Mouse (Mus musculus) embryonic facial prominence, embryonic 13.5 days (tissue): Measurements from ENCODE around the gene Dusp19. TPM values are rescaled to one million over a fixed set of nuclear protein-coding genes. Genes with fewer than 3 reads are reported as not detected.

ENCODE experiments used
- ATAC-seq: fragments of 200-750 bp; cut with Nextera tagmentation; 2 replicates; pipeline ENCODE4 v1.8.0; 2017; ENCODE audit warnings: low read depth; ENCODE audit not compliant: insufficient number of reproducible peaks, insufficient read depth, low FRiP score, low TSS enrichment
- H3K27ac ChIP-seq: fragments of 300-500 bp; sonication (generic); 2 replicates; pipeline ENCODE4 v1.5.1; 2015; ENCODE audit warnings: moderate library complexity, mild to moderate bottlenecking, inconsistent platforms
- H3K27me3 ChIP-seq: fragments of 300-500 bp; sonication (generic); 2 replicates; pipeline ENCODE4 v1.6.1; 2015; ENCODE audit warnings: mild to moderate bottlenecking, inconsistent platforms
- H3K36me3 ChIP-seq: fragments of 300-500 bp; sonication (generic); 2 replicates; pipeline ENCODE4 v1.6.1; 2015; ENCODE audit warnings: mild to moderate bottlenecking, inconsistent platforms
- H3K4me1 ChIP-seq: fragments of 300-500 bp; sonication (generic); 2 replicates; pipeline ENCODE4 v1.6.1; 2015; ENCODE audit warnings: inconsistent platforms
- H3K4me2 ChIP-seq: fragments of 300-500 bp; sonication (generic); 2 replicates; pipeline ENCODE4 v1.6.1; 2015; ENCODE audit warnings: moderate library complexity, mild to moderate bottlenecking, inconsistent platforms
- H3K4me3 ChIP-seq: fragments of 300-500 bp; sonication (generic); 2 replicates; pipeline ENCODE4 v1.5.1; 2015; ENCODE audit warnings: mild to moderate bottlenecking, inconsistent platforms
- H3K9ac ChIP-seq: fragments of 300-500 bp; sonication (generic); 2 replicates; pipeline ENCODE4 v1.6.1; 2015; ENCODE audit warnings: mild to moderate bottlenecking, inconsistent platforms
- H3K9me3 ChIP-seq: fragments of 300-500 bp; sonication (generic); 2 replicates; pipeline ENCODE4 v1.6.1; 2016; ENCODE audit warnings: inconsistent platforms
- WGBS: fragments of 180-500 bp; shearing (Covaris S2); methylation state at CpG from one replicate; pipeline ENCODE4 v1.1.7; 2015; ENCODE audit warnings: mixed read lengths; 5-methylcytosine and 5-hydroxymethylcytosine counted together
- polyA plus RNA-seq: library from polyadenylated mRNA; unstranded; fragments of >200 nt; fragmentation: Nextera tagmentation; extraction: Ambion mirVana; gene quantifications from 2 replicates; pipeline ENCODE4 v1.2.1, GENCODE M21; 2015

Dusp19 gene
- polyA plus RNA-seq, result 16.9 and 20.6 TPM in 2 replicates

- peak within 1 kb of the TSS; percentile 74 for H3K27ac ChIP-seq
- peak within 1 kb of the TSS; percentile 77 for H3K9ac ChIP-seq
- H3K4me3 ChIP-seq, result peak within 1 kb of the TSS; percentile 67
- peak within 1 kb of the TSS; percentile 72 for H3K4me2 ChIP-seq
- WGBS, result 1% methylated on average over 21 of the region's 21 CpGs
- H3K36me3 ChIP-seq, result peaks cover 9% of the 10 kb centered on the region; the same call in 1 of the 2 replicates
- H3K9me3 ChIP-seq, result no peaks in the 10 kb centered on the region
- ATAC-seq, result peak; percentile 98
- peaks cover 8% of the 10 kb centered on the region for H3K4me1 ChIP-seq
- no peaks in the 10 kb centered on the region for H3K27me3 ChIP-seq
Observed at GRCm38 (mm10) chr2:80616854-80617737, at the start of gene Dusp19, which contains the start of gene Nup35. Gene Dusp19, plus strand, starts transcription at chr2:80617045. Gene Nup35, plus strand, starts transcription at chr2:80617236.

- H3K4me3 ChIP-seq, result no peak overlapping the region
- no peaks in the 10 kb centered on the region for H3K36me3 ChIP-seq
- H3K9ac ChIP-seq, result no peak overlapping the region
- H3K4me1 ChIP-seq, result peaks cover 3% of the 10 kb centered on the region; the same call in 1 of the 2 replicates
- no peaks in the 10 kb centered on the region for H3K9me3 ChIP-seq
- H3K27ac ChIP-seq, result no peak overlapping the region
- 90% methylated on average over 4 of the region's 4 CpGs for WGBS
- H3K27me3 ChIP-seq, result no peaks in the 10 kb centered on the region
- H3K4me2 ChIP-seq, result no peak overlapping the region
- ATAC-seq, result no peak
Observed at GRCm38 (mm10) chr2:80567411-80567810, 49.4 kb upstream of the Dusp19 start.

GRCm38 (mm10) chr2:80570656-80571055, 46.2 kb upstream of the Dusp19 start:
- H3K36me3 ChIP-seq, result no peaks in the 10 kb centered on the region
- H3K27ac ChIP-seq, result no peak overlapping the region
- H3K4me1 ChIP-seq, result peaks cover 3% of the 10 kb centered on the region; the same call in 1 of the 2 replicates
- H3K9ac ChIP-seq, result no peak overlapping the region
- H3K9me3 ChIP-seq, result no peaks in the 10 kb centered on the region
- 64% methylated on average over 4 of the region's 4 CpGs for WGBS
- ATAC-seq, result no peak
- no peak overlapping the region for H3K4me3 ChIP-seq
- H3K4me2 ChIP-seq, result no peak overlapping the region
- H3K27me3 ChIP-seq, result no peaks in the 10 kb centered on the region

GRCm38 (mm10) chr2:80577286-80577685, 39.6 kb upstream of the Dusp19 start:
- no peaks in the 10 kb centered on the region for H3K9me3 ChIP-seq
- 95% methylated on average over 1 of the region's 1 CpGs for WGBS
- H3K4me2 ChIP-seq, result no peak overlapping the region
- no peak overlapping the region for H3K4me3 ChIP-seq
- no peak overlapping the region for H3K27ac ChIP-seq
- ATAC-seq, result no peak
- no peaks in the 10 kb centered on the region for H3K36me3 ChIP-seq
- peaks cover 13% of the 10 kb centered on the region for H3K4me1 ChIP-seq
- no peaks in the 10 kb centered on the region for H3K27me3 ChIP-seq
- H3K9ac ChIP-seq, result no peak overlapping the region

- Histone ChIP-seq H3K9ac (peak overlapping the region; percentile 52; the same call in 1 of the 2 replicates), H3K27me3 (no peaks in the 10 kb centered on the region), H3K4me1 (peaks cover 13% of the 10 kb centered on the region), H3K4me2 (peak overlapping the region; percentile 72), H3K27ac (no peak overlapping the region), H3K9me3 (no peaks in the 10 kb centered on the region), H3K4me3 (peak overlapping the region; percentile 36), H3K36me3 (no peaks in the 10 kb centered on the region)
- 25% methylated on average over 6 of the region's 6 CpGs for WGBS
- no peak for ATAC-seq
Observed at GRCm38 (mm10) chr2:80579253-80579891, 37.5 kb upstream of the Dusp19 start.

- peak overlapping the region; percentile 97 for H3K27ac ChIP-seq
- under 1% methylated on average over 62 of the region's 65 CpGs for WGBS
- no peaks in the 10 kb centered on the region for H3K27me3 ChIP-seq
- H3K9me3 ChIP-seq, result no peaks in the 10 kb centered on the region
- peak; percentile 70 for ATAC-seq
- H3K4me2 ChIP-seq, result peak overlapping the region; percentile 72
- H3K4me3 ChIP-seq, result peak overlapping the region; percentile 89
- peaks cover 13% of the 10 kb centered on the region for H3K4me1 ChIP-seq
- peak overlapping the region; percentile 99 for H3K9ac ChIP-seq
- H3K36me3 ChIP-seq, result no peaks in the 10 kb centered on the region
Observed at GRCm38 (mm10) chr2:80580311-80580961, 36.4 kb upstream of the Dusp19 start.

- peak; percentile 91 for ATAC-seq
- no peaks in the 10 kb centered on the region for H3K36me3 ChIP-seq
- H3K4me2 ChIP-seq, result peak within 1 kb of the TSS; percentile 72
- under 1% methylated on average over 71 of the region's 88 CpGs for WGBS
- no peaks in the 10 kb centered on the region for H3K27me3 ChIP-seq
- H3K9me3 ChIP-seq, result no peaks in the 10 kb centered on the region
- H3K9ac ChIP-seq, result peak within 1 kb of the TSS; percentile 99
- H3K4me3 ChIP-seq, result peak within 1 kb of the TSS; percentile 89
- H3K4me1 ChIP-seq, result peaks cover 13% of the 10 kb centered on the region
- peak within 1 kb of the TSS; percentile 97 for H3K27ac ChIP-seq
Observed at GRCm38 (mm10) chr2:80581043-80581711, 35.7 kb upstream of the Dusp19 start, which contains the start of gene Nckap1. Gene Nckap1, minus strand, starts transcription at chr2:80581380.

- H3K4me1 ChIP-seq, result peaks cover 13% of the 10 kb centered on the region
- H3K4me2 ChIP-seq, result no peak overlapping the region
- ATAC-seq, result no peak
- no peaks in the 10 kb centered on the region for H3K27me3 ChIP-seq
- no peak overlapping the region for H3K9ac ChIP-seq
- no peak overlapping the region for H3K27ac ChIP-seq
- no peaks in the 10 kb centered on the region for H3K36me3 ChIP-seq
- no peaks in the 10 kb centered on the region for H3K9me3 ChIP-seq
- no peak overlapping the region for H3K4me3 ChIP-seq
- WGBS, result 78% methylated on average over 3 of the region's 3 CpGs
Observed at GRCm38 (mm10) chr2:80582356-80582755, 34.5 kb upstream of the Dusp19 start.

- 66% methylated on average over 4 of the region's 4 CpGs for WGBS
- no peak for ATAC-seq
Observed at GRCm38 (mm10) chr2:80594215-80594918, 22.5 kb upstream of the Dusp19 start.

GRCm38 (mm10) chr2:80596960-80597359, 19.9 kb upstream of the Dusp19 start:
- no peaks in the 10 kb centered on the region for H3K27me3 ChIP-seq
- ATAC-seq, result no peak
- H3K9ac ChIP-seq, result no peak overlapping the region
- H3K27ac ChIP-seq, result no peak overlapping the region
- no peak overlapping the region for H3K4me3 ChIP-seq
- no peaks in the 10 kb centered on the region for H3K4me1 ChIP-seq
- no peaks in the 10 kb centered on the region for H3K36me3 ChIP-seq
- H3K9me3 ChIP-seq, result no peaks in the 10 kb centered on the region
- H3K4me2 ChIP-seq, result no peak overlapping the region
- 63% methylated on average over 5 of the region's 5 CpGs for WGBS

More at GRCm38 (mm10) chr2:80594215-80594918, 22.5 kb upstream of the Dusp19 start:
- Histone ChIP-seq H3K36me3 (no peaks in the 10 kb centered on the region), H3K27ac (no peak overlapping the region), H3K9ac (no peak overlapping the region), H3K4me2 (no peak overlapping the region), H3K4me3 (no peak overlapping the region), H3K9me3 (no peaks in the 10 kb centered on the region), H3K27me3 (no peaks in the 10 kb centered on the region), H3K4me1 (no peaks in the 10 kb centered on the region)
